Mouse (Mus musculus) forelimb bud, embryonic 11.5 days (tissue): ENCODE data around the gene Metap2.

Experiments used
- DNase-seq: peaks from one replicate; pipeline ENCODE4 v3.0.0-alpha.2; 2012; ENCODE audit warnings: low read depth, low spot score

Metap2 gene

DNA sequence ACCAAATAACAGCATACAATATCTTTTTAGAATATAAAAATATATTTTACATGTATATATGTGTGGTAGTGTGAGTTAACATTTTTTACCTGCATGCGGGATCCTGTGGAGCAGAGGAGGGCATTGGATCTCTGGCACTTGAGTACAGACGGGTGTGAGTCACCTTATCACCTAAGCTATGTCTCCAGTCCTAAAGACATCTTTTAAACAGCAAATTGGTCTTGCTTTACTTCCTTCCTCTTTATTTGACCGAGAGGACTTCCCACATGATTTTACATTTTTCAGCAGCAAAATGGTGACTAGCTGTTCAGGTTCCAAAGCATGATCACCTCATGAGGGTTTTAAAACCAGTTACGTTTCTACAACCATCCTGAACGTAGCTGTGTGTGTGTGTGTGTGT is 14.4 kb upstream of the Metap2 start:
- no peak for DNase-seq

DNA sequence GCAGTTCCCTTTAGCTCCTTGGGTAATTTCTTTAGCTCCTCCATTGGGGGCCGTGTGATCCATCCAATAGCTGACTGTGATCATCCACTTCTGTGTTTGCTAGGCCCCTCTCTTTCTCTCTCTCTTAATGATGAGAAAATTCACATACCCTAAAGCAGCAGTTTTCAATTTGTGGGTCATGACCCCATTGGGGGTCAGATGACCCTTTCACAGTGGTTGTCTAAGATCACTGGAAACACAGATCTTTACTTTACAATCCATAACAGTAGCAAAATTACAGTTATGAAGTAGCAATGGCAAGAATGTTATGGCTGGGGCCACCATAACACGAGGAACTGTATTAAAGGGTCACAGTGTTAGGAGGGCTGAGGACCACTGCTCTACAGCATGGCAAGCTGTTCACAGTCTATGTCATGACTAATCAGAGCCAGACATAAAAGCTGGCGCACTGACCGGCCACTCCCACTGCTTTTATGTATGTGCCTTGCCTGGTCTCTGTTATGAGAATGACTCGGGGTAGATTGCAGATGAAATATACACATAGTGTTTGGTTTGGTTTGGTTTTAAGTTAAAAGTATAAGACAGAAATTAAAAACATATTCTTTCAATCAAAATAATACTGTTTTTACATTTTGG is 13.0 kb upstream of the Metap2 start:
- no peak for DNase-seq

GRCm38 (mm10) chr10:93909015-93909414 is 12.1 kb upstream of the Metap2 start:
- no peak for DNase-seq

- DNase-seq = no peak
Measured at GRCm38 (mm10) chr10:93908540-93908939, 11.6 kb upstream of the Metap2 start.

DNA sequence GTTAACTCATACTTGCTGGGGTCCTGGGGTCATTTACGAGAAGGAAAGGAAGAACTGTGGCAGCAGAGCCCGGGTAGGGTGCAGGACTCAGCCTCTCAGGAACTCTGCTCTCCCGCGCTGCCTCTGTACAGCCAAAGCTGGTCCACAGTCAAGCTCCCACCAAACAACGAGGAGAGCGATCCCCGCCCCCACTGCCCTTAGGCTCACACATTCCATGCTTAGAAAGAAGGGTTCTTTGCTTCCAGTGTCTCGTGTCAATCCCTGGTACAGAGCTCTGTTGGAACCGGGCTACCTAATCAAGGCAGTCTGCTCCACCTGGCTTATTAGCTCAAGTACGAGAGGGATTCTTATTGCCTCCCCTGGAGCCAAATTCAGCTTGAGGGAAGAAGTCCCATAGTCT is 10.5 kb upstream of the Metap2 start:
- peak; percentile 58 for DNase-seq

DNA sequence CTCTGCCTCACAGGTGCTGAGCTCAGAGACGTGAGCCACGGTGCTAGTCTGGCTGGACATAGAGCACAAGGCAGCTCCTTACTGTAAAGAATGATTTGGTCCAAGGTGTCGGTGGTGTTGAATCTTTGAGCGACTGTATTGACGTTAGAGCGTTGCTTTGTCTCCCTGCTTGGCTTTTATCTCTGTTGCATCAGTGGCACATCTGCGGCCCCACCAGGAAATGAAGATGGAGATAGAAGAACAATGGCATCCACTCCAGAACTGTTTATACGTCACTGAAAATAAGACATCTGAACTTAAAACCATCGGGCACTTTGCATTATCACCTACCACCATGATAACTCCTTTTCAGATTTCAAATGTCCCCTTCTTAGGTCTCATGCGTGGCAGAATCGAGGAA is 3.0 kb upstream of the Metap2 start:
- DNase-seq = no peak

GRCm38 (mm10) chr10:93899303-93899702 is 2.4 kb upstream of the Metap2 start:
- no peak for DNase-seq

GRCm38 (mm10) chr10:93892551-93892950 is 4.3 kb downstream of the Metap2 start:
- DNase-seq = no peak

- no peak for DNase-seq
Measured at GRCm38 (mm10) chr10:93891031-93891430, 5.9 kb downstream of the Metap2 start.

- no peak for DNase-seq
Measured at GRCm38 (mm10) chr10:93890565-93890964, 6.3 kb downstream of the Metap2 start.

- DNase-seq = no peak
Measured at GRCm38 (mm10) chr10:93889976-93890375, 6.9 kb downstream of the Metap2 start.

- peak; percentile 86 for DNase-seq
Measured at GRCm38 (mm10) chr10:93889579-93889950, 7.3 kb downstream of the Metap2 start.

DNA sequence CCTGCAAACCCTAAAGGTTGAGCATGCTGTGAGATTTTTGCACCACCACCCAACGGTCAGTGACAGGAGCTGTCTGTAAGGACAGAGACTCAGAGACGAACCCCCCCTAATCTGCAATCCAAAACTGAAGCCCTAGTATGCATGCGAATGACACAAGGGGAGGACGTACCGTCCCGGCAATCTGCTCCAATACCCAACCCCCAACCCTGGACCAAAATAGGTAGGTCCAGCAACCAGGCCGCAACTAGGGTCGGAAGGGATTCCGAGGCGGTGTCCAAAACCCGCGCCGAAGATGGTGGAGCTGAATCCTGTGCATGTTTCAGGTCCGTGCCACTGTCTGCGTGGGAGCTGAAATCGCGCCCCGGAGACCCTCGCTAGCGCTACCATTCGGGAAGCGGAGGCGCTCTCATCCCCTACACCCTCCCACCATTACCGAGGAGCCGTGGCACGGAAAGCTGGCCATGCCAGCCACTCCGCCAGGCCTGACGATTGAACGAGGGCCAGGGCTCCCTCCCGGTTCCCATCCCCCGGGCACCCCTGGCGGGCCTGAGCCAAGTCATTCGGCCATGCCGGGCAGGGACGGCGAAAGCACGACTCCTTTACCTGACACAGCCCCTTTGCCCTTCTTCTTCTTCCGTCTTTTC is 7.8 kb downstream of the Metap2 start:
- DNase-seq = peak; percentile 17

- DNase-seq = no peak
Measured at GRCm38 (mm10) chr10:93888590-93888934, 8.3 kb downstream of the Metap2 start.

- DNase-seq = no peak
Measured at GRCm38 (mm10) chr10:93885839-93886477, 10.9 kb downstream of the Metap2 start.

DNA sequence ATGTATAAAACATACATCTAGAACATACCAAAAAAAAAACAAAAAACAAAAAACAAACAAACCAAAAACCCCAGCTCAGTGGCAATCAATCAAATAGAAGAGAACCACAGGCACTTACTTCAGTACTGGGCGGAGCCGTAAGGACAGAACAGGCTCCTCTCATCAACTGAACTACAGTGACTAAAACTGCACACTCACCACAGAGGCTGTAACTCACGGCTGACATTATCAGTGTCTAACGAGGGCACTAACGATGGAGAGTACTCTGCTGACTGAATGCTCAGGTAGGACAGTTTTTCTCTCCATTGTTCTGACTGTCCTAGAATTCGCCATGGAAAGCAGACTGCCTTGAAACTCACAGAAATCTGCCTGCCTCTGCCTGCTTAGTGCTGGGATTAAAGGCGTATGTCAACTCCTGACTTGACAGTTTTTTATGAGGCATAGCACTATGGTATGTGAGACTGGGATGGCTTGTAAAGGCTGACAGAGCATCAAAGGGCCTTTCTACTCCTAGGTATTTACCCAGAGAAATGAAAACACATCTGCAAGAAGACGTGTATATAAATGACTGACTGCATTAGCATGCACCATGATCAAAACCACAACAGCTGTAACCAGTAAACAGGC is 14.0 kb downstream of the Metap2 start:
- no peak for DNase-seq

DNA sequence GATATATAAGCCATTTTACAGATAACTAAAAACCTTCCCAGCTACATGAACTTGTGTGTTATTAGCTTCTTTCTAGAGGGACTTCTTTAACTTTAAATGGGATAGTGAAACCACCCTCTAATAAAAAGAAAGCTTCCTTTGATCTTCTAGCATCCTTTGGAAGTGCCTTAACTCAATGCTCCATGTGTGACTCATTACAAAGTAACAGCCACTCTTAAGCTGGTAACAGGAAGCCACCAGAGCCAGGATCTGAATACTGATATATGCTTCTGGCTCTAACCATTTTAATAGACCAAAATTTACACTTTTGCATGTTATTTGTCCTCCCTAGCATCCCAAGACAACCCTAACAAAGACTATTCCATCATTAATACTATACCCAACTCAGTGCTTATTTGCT is 15.0 kb downstream of the Metap2 start:
- DNase-seq = no peak

DNA sequence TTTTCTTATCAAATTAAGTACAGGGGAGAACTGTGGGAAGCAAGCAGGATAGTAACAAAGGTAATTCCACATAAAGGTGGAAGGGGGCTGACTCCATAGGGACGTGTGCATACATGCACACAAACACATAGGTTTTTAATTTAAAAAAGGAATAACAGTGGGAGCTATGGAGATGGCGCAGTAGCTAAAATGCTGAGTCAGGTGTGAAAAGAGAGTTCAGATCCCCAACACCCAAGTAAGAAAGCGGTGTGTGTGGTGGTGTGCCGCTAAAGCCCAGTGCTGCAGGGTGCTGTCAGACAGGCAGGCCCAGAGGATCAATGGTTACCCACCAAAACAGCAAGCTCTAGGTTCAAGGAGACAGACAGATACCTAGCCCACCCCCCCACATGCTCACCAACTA is 18.2 kb downstream of the Metap2 start:
- no peak for DNase-seq

GRCm38 (mm10) chr10:93876772-93877171 is 20.1 kb downstream of the Metap2 start:
- DNase-seq = no peak

GRCm38 (mm10) chr10:93868886-93869285 is 28.0 kb downstream of the Metap2 start:
- no peak for DNase-seq

DNA sequence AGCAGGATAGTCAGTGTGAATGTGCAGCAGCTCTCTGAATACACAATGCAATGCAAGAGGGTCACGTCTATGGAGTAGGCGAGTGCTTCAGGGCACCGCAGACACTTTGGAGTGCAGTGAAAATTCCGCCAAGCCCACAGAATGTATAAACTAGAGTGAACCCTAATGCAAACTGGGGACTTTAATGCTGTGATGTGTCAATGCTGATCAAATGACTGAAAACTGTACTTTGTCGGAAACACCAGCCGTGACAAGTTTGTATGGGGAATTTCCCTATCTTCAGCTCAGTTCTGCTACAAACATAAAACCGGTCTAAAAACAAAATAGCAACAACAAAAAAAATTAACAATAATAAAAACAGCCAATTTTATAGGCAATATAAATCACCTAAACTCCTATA is 28.5 kb downstream of the Metap2 start:
- no peak for DNase-seq

DNA sequence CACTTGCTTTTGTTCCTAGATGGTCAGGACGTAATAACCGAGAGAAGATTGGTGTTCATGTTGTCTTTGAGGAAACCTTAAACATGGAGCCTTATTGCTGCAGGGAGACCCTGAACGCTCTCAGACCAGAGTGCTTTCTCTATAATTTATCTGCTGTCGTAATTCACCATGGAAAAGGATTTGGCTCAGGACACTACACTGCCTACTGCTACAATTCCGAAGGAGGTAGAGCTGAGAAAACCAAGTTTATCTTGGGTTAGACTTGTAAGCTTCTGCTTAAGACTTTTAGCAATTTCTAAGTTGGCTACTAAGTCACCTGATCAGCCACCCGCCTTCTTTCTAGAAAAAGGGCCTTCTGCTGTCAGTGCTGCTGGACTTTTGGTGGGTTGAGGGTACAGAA is 40.8 kb downstream of the Metap2 start:
- DNase-seq = no peak

DNA sequence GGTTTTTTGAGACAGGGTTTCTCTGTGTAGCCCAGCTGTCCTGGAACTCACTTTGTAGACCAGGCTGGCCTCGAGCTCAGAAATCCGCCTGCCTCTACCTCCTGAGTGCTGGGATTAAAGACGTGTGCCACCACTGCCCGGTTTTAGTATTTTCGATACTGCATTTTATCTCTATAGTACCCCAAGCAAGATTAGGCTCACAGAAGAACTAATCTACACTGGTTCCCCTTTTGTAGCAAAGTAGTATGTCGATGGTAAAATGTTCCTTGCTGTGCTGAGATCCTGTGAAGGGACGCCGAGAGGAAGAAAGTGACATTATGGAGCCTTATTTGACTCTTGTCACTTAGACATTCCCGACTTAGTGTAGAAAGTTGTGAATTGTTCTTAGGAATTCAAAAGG is 41.8 kb downstream of the Metap2 start:
- DNase-seq = no peak
